Mouse (Mus musculus): Measurements from ENCODE around the gene Prep. TPM values are rescaled to one million over a fixed set of nuclear protein-coding genes. Genes with fewer than 3 reads are reported as not detected.

The Prep gene
- total RNA-seq, 2 experiments from 2014 or later, result 8.2 to 8.8 TPM

DNA sequence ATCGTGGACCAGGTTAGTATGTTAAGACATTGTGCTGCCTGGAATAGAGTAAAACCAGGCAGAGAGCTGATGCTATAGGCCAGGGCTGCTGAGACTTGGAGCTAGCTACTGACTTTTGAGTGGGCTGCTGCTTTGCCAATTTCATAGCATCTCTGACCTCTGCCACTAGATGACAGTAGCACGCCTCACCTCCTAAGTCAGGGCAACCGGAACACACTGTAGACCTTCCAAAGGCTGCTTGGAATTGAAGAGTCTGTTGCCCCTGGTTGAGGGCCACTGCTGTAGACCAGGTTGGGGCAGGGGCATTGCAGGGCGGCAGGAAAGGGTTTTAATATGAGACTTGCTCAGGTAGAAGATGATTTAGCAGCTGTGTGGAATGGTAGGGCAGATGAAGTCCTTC lies 47.5 kb downstream of the Prep start:
- peak in 1 of 2 experiments; percentile 36 for DNase-seq (ENCODE audit: low spot score in 2 of 2)

DNA sequence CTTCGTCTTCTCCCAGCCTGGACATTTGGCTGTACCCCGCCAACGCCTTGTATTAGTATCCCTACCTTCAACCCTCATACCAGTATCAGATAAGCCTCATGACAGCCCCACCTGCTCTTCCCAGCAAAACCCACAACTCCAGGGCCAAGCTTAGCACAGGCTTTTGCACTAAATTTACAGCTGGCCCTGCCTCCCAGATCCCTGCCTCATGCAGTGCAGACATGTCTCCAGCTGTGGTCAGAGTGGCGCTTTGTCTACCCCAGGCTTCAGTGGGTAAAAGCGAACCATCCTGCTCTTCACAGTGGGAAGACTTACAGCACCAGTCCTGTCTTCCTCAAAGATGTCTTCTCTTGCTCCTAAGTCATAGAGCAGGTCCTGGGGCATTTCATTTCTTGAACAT lies 49.8 kb downstream of the Prep start:
- DNase-seq (ENCODE audit: low spot score in 2 of 2), result no peak

- DNase-seq (ENCODE audit: low spot score in 2 of 2), result peak in 1 of 2 experiments; percentile 23
These were observed 51.4 kb downstream of the Prep start for GRCm38 (mm10) chr10:45118389-45118788.

DNA sequence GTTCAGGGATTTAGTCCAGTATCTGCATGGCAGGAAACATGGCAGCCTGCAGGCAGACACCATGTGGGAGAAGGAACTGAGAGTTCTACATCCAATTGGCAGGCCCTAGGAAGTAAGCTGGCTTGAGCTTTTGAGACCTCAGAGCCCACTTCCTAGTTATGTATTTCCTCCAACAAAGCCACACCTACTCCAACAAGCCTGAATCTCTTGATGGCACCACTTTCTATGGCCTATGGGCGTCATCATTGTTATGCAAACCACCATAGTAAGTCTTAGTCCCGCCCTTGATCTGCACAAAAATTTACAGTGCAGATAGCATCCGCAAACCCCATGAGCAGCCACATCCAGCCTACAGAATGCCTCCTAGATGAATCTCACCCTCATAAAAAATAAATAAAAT lies 54.6 kb downstream of the Prep start:
- DNase-seq (ENCODE audit: low spot score in 2 of 2), result no peak

- DNase-seq (ENCODE audit: low spot score in 2 of 2), result no peak
These were observed 55.5 kb downstream of the Prep start for GRCm38 (mm10) chr10:45122476-45122875.

DNA sequence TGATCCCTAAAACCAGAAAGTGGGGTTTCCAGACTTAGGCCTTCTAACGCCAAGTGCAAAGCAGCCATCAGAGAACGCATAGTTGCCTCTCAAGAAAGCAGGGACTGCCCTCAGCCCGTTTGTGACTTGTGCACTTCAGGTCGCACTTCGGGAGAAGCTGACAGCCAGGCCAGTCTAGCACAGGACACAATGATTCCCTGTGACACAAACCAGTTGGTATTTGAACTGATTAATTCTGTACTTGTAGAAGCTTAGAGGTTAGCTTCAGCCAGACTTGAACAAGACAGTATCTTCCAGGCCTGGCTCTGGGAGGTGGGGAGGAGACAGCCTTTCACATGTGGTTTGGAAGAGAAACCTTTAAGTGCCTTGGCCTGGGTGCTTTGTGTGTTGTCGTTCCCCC lies 56.0 kb downstream of the Prep start:
- no peak for DNase-seq (ENCODE audit: low spot score in 2 of 2)

- DNase-seq (ENCODE audit: low spot score in 2 of 2), result no peak
These were observed 62.1 kb downstream of the Prep start for GRCm38 (mm10) chr10:45129105-45129504.

- DNase-seq (ENCODE audit: low spot score in 2 of 2), result no peak
These were observed 63.0 kb downstream of the Prep start for GRCm38 (mm10) chr10:45130004-45130403.

DNA sequence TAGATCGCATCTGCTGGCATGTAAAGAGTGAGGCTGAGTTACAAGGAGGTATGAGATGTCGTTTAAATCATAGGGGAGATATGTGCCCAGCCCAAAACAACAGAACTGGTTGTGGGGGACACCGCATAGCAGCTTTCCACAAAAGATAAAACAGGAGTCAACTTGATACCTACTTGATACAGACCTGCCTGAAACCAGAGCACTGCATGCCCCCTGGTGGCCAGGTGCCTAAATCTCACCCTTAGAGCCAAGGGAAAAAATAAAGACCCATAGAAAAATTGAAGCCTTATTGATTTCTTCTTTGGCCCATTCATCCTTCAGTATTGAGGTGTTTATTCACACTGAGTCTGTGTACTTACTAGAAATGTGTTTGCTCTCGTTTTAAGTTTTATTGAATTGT lies 65.4 kb downstream of the Prep start:
- DNase-seq (ENCODE audit: low spot score in 2 of 2), result no peak

GRCm38 (mm10) chr10:45136806-45137205 lies 69.8 kb downstream of the Prep start:
- peak; percentile 60 to 79 for DNase-seq (ENCODE audit: low spot score in 2 of 2)

DNA sequence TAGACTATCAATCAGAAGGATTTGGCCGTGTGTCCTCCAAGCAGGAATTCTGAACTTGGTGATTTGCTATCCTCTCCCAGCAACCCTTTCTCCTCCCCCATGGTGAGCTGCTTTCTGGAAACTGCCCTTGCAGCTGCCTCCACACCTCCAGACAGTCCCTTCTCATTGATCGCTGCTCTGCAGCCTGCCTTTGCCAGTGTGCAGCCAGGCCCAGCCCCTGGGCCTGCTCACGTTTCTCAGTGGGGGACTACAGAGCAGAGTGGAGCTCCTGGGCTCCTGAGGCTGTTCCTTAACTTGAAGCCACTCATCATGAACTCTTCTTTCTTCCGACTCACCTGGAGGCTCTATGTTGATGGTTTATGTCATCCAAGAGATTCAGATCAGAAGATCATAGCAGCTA lies 72.9 kb downstream of the Prep start:
- DNase-seq (ENCODE audit: low spot score in 2 of 2), result no peak

DNA sequence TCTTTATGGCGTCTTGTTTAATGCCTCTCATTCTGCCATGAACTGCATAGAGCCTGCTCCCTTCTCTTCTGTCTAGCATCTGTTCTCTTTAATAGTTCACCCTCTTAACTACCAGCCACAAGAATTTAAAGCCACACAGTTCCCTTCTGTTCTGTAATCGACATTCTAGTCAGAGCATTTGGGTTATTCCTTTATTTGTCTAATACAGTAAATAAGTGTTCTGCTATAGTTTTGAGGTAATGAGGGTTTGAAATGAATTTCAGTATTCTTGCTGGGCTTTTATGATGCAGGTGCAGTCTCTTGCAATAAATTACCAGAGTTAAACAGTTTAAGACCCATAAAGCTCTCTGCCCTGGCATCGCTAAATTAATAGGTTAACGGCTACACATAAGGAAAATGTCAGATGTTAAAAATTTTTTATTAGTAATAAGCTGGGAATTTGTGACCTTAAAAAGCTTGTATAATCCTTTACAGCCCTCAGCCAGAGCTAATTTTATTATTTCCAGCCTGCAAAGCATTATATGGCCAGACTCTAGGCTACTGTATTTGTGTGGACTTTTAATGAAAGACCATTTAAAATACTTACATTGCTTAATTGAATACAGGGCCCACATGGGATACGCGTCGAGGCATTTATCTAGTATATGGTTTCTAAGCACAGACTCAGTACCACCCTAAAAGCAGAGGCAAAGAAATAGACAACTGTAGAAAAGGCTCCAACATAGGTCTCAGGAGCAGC lies 73.6 kb downstream of the Prep start:
- no peak for DNase-seq (ENCODE audit: low spot score in 2 of 2)

GRCm38 (mm10) chr10:45142359-45142758 lies 75.4 kb downstream of the Prep start:
- no peak for DNase-seq (ENCODE audit: low spot score in 2 of 2)

- no peak for DNase-seq (ENCODE audit: low spot score in 2 of 2)
These were observed 77.2 kb downstream of the Prep start for GRCm38 (mm10) chr10:45144038-45144817.

DNA sequence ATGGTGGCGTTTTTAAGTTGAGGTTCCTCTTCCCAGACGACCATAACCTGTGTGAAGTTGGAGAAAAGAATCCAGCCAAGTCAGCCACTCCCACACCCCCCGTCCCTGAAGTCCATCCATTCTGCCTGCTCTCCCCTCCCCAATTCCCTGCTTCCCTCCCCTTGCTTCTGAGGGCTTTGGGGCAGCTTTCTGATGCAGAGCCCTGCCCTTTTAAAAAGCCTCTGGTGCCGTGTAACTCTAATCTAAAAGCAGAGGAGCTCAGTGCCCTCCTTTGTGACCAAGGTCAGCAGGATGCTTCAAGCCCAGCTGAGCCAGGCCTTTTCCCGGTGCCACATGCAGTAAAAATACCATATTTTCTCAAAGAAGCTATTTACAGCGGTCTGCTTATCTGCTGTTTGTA lies 79.8 kb downstream of the Prep start:
- no peak for DNase-seq (ENCODE audit: low spot score in 2 of 2)

DNA sequence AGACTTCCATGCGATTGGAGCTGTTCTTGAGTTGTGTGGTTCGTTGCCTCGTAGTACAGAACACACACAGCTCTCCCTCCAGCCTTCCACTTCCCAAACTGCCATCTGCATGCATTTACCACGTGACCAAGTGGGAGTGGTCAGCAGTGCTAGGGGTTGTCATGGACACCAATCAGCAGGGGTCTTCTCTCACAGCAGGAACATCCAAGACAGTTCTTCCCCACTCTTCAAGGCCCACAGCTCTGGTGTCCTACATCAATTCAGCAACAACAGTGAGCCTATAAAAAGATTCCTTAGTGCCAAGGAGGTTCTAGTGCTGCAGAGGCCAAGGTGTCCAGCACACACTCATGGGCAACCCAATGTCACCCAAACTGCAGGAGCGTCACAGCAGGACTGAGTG lies 84.1 kb downstream of the Prep start:
- DNase-seq (ENCODE audit: low spot score in 2 of 2), result no peak

- no peak for DNase-seq (ENCODE audit: low spot score in 2 of 2)
These were observed 85.0 kb downstream of the Prep start for GRCm38 (mm10) chr10:45151771-45152692.

- DNase-seq (ENCODE audit: low spot score in 2 of 2), result peak; percentile 41 to 57
These were observed 87.6 kb downstream of the Prep start for GRCm38 (mm10) chr10:45154557-45155060.

DNA sequence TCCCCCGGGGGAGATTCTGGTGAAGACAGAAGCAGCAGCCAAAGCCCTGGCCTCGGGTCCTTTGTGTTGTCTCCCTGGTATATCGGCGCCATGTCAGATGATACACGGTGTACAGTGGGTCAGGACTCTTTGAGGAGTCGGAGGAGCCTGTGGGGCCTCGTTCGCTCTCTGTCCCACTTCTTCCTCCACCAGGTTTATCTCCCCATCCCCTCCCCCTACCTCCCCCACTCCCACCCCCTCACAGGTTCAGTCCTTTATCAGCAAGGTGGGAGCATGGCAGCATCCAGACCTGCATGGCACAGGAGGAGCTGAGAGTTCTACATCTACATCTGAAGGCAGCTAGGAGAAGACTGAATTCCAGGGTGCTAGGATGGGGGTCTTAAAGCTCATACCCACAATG lies 98.8 kb downstream of the Prep start:
- no peak for DNase-seq (ENCODE audit: low spot score in 2 of 2)

DNA sequence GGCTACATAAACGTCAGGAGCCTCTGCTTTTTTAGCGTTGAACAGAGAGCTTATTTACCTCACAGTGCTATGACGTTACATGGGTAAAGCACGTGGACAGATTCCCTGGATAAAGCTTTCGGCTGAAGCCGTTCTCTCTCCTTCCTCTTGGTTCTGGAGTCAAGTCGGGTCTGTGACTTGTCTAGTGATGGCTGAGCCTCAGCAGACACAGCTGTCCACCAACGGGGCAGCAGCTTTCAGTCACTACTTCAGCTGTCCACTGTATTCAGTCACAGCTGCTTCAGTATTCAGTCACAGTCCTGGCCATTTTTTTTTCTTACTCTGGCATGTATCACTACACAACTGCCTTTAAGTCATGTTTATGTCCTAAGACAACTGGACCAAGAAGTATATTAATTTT lies 106.9 kb downstream of the Prep start:
- no peak for DNase-seq (ENCODE audit: low spot score in 2 of 2)

- no peak for DNase-seq (ENCODE audit: low spot score in 2 of 2)
These were observed 107.3 kb downstream of the Prep start for GRCm38 (mm10) chr10:45174345-45174744.
